Mouse (Mus musculus): ENCODE measurements at regions not wholly inside any gene's neighbourhood (a gene's known extent, or its start where the extent isn't known, plus 50 kb on each side); places are given as distances from the start of the nearest gene placed in this dataset.

GRCm38 (mm10) chr9:89532435-89532834 lies 90.5 kb downstream of the Minar1 start:
- no peak for DNase-seq (ENCODE audit: low spot score in 2 of 2)

- no peak for DNase-seq (ENCODE audit: low spot score in 2 of 2)
Measured at GRCm38 (mm10) chr9:89524137-89524536, 98.8 kb downstream of the Minar1 start.

GRCm38 (mm10) chr9:89523705-89524104 lies 99.2 kb downstream of the Minar1 start:
- no peak for DNase-seq (ENCODE audit: low spot score in 2 of 2)

- no peak for DNase-seq (ENCODE audit: low spot score in 2 of 2)
Measured at GRCm38 (mm10) chr9:89508407-89509101, 114.4 kb downstream of the Minar1 start.

GRCm38 (mm10) chr9:89502083-89502482 lies 120.8 kb downstream of the Minar1 start:
- DNase-seq (ENCODE audit: low spot score in 2 of 2): no peak

- no peak for DNase-seq (ENCODE audit: low spot score in 2 of 2)
Measured at GRCm38 (mm10) chr9:89497399-89497749, 125.6 kb downstream of the Minar1 start.

- peak in 1 of 2 experiments; percentile 6 for DNase-seq (ENCODE audit: low spot score in 2 of 2)
Measured at GRCm38 (mm10) chr9:89496729-89497398, 126.1 kb downstream of the Minar1 start.

- DNase-seq (ENCODE audit: low spot score in 2 of 2): no peak
Measured at GRCm38 (mm10) chr9:89487601-89488000, 135.3 kb downstream of the Minar1 start.

- DNase-seq (ENCODE audit: low spot score in 2 of 2): no peak
Measured at GRCm38 (mm10) chr9:89479406-89479805, 143.5 kb downstream of the Minar1 start.

- peak; percentile 41 to 47 for DNase-seq (ENCODE audit: low spot score in 2 of 2)
Measured at GRCm38 (mm10) chr9:89461190-89461589, 161.7 kb downstream of the Minar1 start.

GRCm38 (mm10) chr9:89456666-89457065 lies 166.3 kb downstream of the Minar1 start:
- no peak for DNase-seq (ENCODE audit: low spot score in 2 of 2)

- DNase-seq (ENCODE audit: low spot score in 2 of 2): no peak
Measured at GRCm38 (mm10) chr9:89449656-89450055, 173.3 kb downstream of the Minar1 start.

All from adrenal gland, adult 18-20 months (tissue).